Mouse (Mus musculus) forebrain, embryonic 16.5 days (tissue): ENCODE data around the gene Cpne5. TPM values are rescaled to one million over a fixed set of nuclear protein-coding genes. Genes with fewer than 3 reads are reported as not detected.

Experiments
- ATAC-seq: fragments of 200-750 bp; cut with Nextera tagmentation; 2 replicates; pipeline ENCODE4 v1.8.0; 2017; ENCODE audit warnings: mild to moderate bottlenecking, moderate library complexity
- H3K27ac ChIP-seq: fragments of 300-500 bp; sonication (generic); 2 replicates; pipeline ENCODE4 v1.5.1; 2014; ENCODE audit warnings: low read length, control low read depth
- H3K27me3 ChIP-seq: fragments of 300-500 bp; sonication (generic); replicated peaks from 2 replicates; pipeline ENCODE4 v1.6.1; 2014; ENCODE audit warnings: low read length; ENCODE audit not compliant: control insufficient read depth, insufficient read depth
- H3K36me3 ChIP-seq: fragments of 300-500 bp; sonication (generic); 2 replicates; pipeline ENCODE4 v1.6.1; 2014; ENCODE audit not compliant: control insufficient read depth, insufficient read depth
- H3K4me1 ChIP-seq: fragments of 300-500 bp; sonication (generic); replicated peaks from 2 replicates; pipeline ENCODE4 v1.6.1; 2014; ENCODE audit warnings: low read length; ENCODE audit not compliant: control insufficient read depth, insufficient read depth
- H3K4me2 ChIP-seq: fragments of 300-500 bp; sonication (generic); 2 replicates; pipeline ENCODE4 v1.6.1; 2014; ENCODE audit warnings: mild to moderate bottlenecking, low read length, control low read depth
- H3K4me3 ChIP-seq: fragments of 300-500 bp; sonication (generic); replicated peaks from 2 replicates; pipeline ENCODE4 v1.5.1; 2014; ENCODE audit warnings: mild to moderate bottlenecking, low read length, control low read depth
- H3K9ac ChIP-seq: fragments of 300-500 bp; sonication (generic); replicated peaks from 2 replicates; pipeline ENCODE4 v1.6.1; 2014; ENCODE audit warnings: low read depth, low read length, control low read depth
- H3K9me3 ChIP-seq: fragments of 300-500 bp; sonication (generic); 2 replicates; pipeline ENCODE4 v1.6.1; 2016; ENCODE audit warnings: low read length; ENCODE audit not compliant: control insufficient read depth
- WGBS: fragments of 180-500 bp; shearing (Covaris S2); extraction: QIAGEN DNeasy Blood & Tissue Kit; methylation state at CpG from one replicate; pipeline ENCODE4 v1.1.7; 2014; 5-methylcytosine and 5-hydroxymethylcytosine counted together
- polyA plus RNA-seq: library from polyadenylated mRNA; unstranded; fragments of >200 nt; fragmentation: Nextera tagmentation; extraction: Ambion mirVana; gene quantifications from 2 replicates; pipeline ENCODE4 v1.2.1, GENCODE M21; 2015

Gene Cpne5
- polyA plus RNA-seq, 1 experiment from 2014 or later = 35.5 TPM

- no peak for ATAC-seq
- H3K4me1 ChIP-seq = 0 out of 2 replicates have a peak, but pooled peaks cover 3% of the 10 kb centered on the region
- WGBS = 80% methylated on average over 14 of the region's 14 CpGs
- peaks cover 2% of the 10 kb centered on the region; the same call in 1 of the 2 replicates for H3K9me3 ChIP-seq
- no peaks in the 10 kb centered on the region for H3K36me3 ChIP-seq
- H3K9ac ChIP-seq = no peak overlapping the region
- H3K4me2 ChIP-seq = no peak overlapping the region
- H3K27me3 ChIP-seq = no peaks in the 10 kb centered on the region
- no peak overlapping the region for H3K27ac ChIP-seq
- no peak overlapping the region for H3K4me3 ChIP-seq
Measured at GRCm38 (mm10) chr17:29147273-29147672, 90.7 kb downstream of the Cpne5 start.

- WGBS = 91% methylated on average over 12 of the region's 12 CpGs
- Histone ChIP-seq H3K27ac (no peak overlapping the region), H3K36me3 (no peaks in the 10 kb centered on the region), H3K4me3 (no peak overlapping the region), H3K4me2 (no peak overlapping the region), H3K4me1 (0 out of 2 replicates have a peak, but pooled peaks cover 3% of the 10 kb centered on the region), H3K9me3 (peaks cover 2% of the 10 kb centered on the region; the same call in 1 of the 2 replicates), H3K27me3 (no peaks in the 10 kb centered on the region), H3K9ac (no peak overlapping the region)
- no peak for ATAC-seq
Measured at GRCm38 (mm10) chr17:29145101-29145500, 92.9 kb downstream of the Cpne5 start.

GRCm38 (mm10) chr17:29143266-29143665 lies 94.7 kb downstream of the Cpne5 start:
- 88% methylated on average over 8 of the region's 8 CpGs for WGBS
- Histone ChIP-seq H3K4me2 (no peak overlapping the region), H3K9me3 (peaks cover 2% of the 10 kb centered on the region; the same call in 1 of the 2 replicates), H3K9ac (no peak overlapping the region), H3K36me3 (no peaks in the 10 kb centered on the region), H3K27ac (no peak overlapping the region), H3K4me1 (no peaks in the 10 kb centered on the region), H3K27me3 (no peaks in the 10 kb centered on the region), H3K4me3 (no peak overlapping the region)
- ATAC-seq = no peak

- Histone ChIP-seq H3K4me1 (no peaks in the 10 kb centered on the region), H3K27me3 (no peaks in the 10 kb centered on the region), H3K36me3 (no peaks in the 10 kb centered on the region), H3K9me3 (peaks cover 2% of the 10 kb centered on the region; the same call in 1 of the 2 replicates), H3K27ac (no peak overlapping the region), H3K4me2 (no peak overlapping the region), H3K9ac (no peak overlapping the region), H3K4me3 (no peak overlapping the region)
- no peak for ATAC-seq
- 89% methylated on average over 3 of the region's 3 CpGs for WGBS
Measured at GRCm38 (mm10) chr17:29141577-29141976, 96.4 kb downstream of the Cpne5 start.

GRCm38 (mm10) chr17:29137906-29138305 lies 100.1 kb downstream of the Cpne5 start:
- H3K9ac ChIP-seq = no peak overlapping the region
- H3K4me3 ChIP-seq = no peak overlapping the region
- WGBS = 79% methylated on average over 7 of the region's 7 CpGs
- H3K27ac ChIP-seq = no peak overlapping the region
- peaks cover 14% of the 10 kb centered on the region; the same call in 1 of the 2 replicates for H3K4me1 ChIP-seq
- no peaks in the 10 kb centered on the region for H3K36me3 ChIP-seq
- H3K4me2 ChIP-seq = no peak overlapping the region
- H3K9me3 ChIP-seq = no peaks in the 10 kb centered on the region
- no peaks in the 10 kb centered on the region for H3K27me3 ChIP-seq
- ATAC-seq = no peak

- Histone ChIP-seq H3K9ac (no peak overlapping the region), H3K27ac (no peak overlapping the region), H3K4me3 (no peak overlapping the region), H3K36me3 (no peaks in the 10 kb centered on the region), H3K9me3 (no peaks in the 10 kb centered on the region), H3K4me2 (no peak overlapping the region), H3K4me1 (peaks cover 14% of the 10 kb centered on the region; the same call in 1 of the 2 replicates), H3K27me3 (no peaks in the 10 kb centered on the region)
- WGBS = 56% methylated on average over 6 of the region's 6 CpGs
- ATAC-seq = no peak
Measured at GRCm38 (mm10) chr17:29136236-29136635, 101.7 kb downstream of the Cpne5 start.

GRCm38 (mm10) chr17:29135066-29135465 lies 102.9 kb downstream of the Cpne5 start:
- Histone ChIP-seq H3K9me3 (no peaks in the 10 kb centered on the region), H3K27ac (no peak overlapping the region; the same call in 1 of the 2 replicates), H3K4me2 (no peak overlapping the region), H3K36me3 (no peaks in the 10 kb centered on the region), H3K4me3 (no peak overlapping the region), H3K27me3 (no peaks in the 10 kb centered on the region), H3K4me1 (peaks cover 14% of the 10 kb centered on the region; the same call in 1 of the 2 replicates), H3K9ac (no peak overlapping the region)
- 47% methylated on average over 5 of the region's 5 CpGs for WGBS
- peak; percentile 28; the same call in 1 of the 2 replicates for ATAC-seq

GRCm38 (mm10) chr17:29129341-29129740 lies 108.6 kb downstream of the Cpne5 start:
- H3K9me3 ChIP-seq = no peaks in the 10 kb centered on the region
- no peak overlapping the region for H3K27ac ChIP-seq
- no peak overlapping the region for H3K9ac ChIP-seq
- no peak overlapping the region for H3K4me2 ChIP-seq
- no peaks in the 10 kb centered on the region for H3K27me3 ChIP-seq
- WGBS = 15% methylated on average over 5 of the region's 5 CpGs
- ATAC-seq = no peak
- peaks cover 6% of the 10 kb centered on the region; the same call in 1 of the 2 replicates for H3K4me1 ChIP-seq
- H3K36me3 ChIP-seq = no peaks in the 10 kb centered on the region
- H3K4me3 ChIP-seq = no peak overlapping the region

- WGBS = 91% methylated on average over 3 of the region's 3 CpGs
- Histone ChIP-seq H3K9me3 (no peaks in the 10 kb centered on the region), H3K4me3 (no peak overlapping the region), H3K36me3 (no peaks in the 10 kb centered on the region), H3K4me1 (no peaks in the 10 kb centered on the region), H3K27ac (no peak overlapping the region), H3K27me3 (no peaks in the 10 kb centered on the region), H3K9ac (no peak overlapping the region), H3K4me2 (no peak overlapping the region)
- ATAC-seq = no peak
Measured at GRCm38 (mm10) chr17:29126561-29126960, 111.4 kb downstream of the Cpne5 start.
